Mouse (Mus musculus): ENCODE measurements at regions not wholly inside any gene's neighbourhood (a gene's known extent, or its start where the extent isn't known, plus 50 kb on each side); places are given as distances from the start of the nearest gene placed in this dataset.

DNA sequence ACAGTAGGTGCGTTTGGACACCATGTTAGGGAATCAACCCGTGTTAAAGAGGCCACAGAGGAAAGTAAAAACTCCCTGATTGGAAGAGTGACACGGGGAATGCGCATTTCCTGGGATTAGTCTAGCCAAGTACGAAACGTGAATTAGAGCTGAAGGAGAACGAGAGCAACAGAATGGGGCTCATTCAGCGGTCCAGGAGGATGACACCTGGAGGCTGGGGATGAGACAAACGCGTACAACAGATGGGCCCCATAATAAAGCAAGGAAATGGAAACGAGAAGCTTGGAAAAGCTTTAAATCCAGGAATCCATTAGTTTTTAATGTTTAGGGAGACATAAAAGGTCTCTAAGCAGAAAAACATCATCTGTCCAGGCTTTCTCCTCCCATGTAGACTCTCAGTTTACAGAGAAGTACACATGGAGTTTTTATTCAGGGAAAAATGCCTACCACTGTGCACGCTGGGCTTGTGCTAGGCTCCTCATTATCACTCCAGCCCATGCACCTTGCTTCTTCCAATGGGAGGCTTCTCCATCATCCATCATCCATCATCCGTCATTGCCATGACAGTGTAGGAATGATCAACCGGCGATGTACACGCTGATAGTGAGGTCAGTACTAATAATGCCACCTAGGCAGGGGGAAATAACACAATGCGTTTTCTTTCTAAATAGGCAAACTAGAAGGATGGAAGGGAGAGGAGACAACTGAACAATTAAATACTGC lies 179.5 kb downstream of the Cxxc4 start:
- TF ChIP-seq CTCF (IDR thresholded peaks at IDR 0.05; ENCODE audit: low read depth, low read length) (no peak), GATA1 (IDR thresholded peaks at IDR 0.05; ENCODE audit: borderline replicate concordance, low read length) (no peak)

Measured in G1E (cell line).